Mouse (Mus musculus) CD8-positive naive resting alpha-beta T cell, adult 2 months (primary cell): ENCODE results near the gene Atp2c2.

Experiments
- DNase-seq, 2 experiments: peaks; one replicate each; pipeline ENCODE4 v3.0.0; 2022; ENCODE audit warnings: low read depth in 2 of 2, low spot score in 2 of 2

The Atp2c2 gene

DNA sequence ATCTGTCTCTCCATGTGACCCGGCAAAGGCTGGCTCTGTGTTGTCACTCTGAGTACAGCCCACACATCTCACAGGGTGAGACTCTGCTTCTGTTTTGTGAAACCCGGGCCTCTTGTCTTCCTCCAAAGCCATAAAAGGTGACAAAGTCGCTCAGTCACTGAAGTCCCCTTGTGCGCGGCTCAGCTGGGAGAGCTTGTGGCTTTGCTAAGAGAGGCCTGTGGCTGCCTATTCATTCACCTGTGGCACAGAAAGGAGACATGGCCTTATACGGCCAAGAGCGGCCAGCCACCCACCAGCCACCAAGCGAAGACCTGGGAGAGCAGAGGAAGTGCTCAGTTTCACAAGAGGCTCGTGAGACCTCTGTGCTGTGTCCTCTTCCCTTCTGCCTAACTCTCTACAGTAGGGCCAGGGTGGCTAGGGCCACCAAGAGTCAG is 84.3 kb downstream of the Atp2c2 start:
- DNase-seq: peak; percentile 62 to 68

DNA sequence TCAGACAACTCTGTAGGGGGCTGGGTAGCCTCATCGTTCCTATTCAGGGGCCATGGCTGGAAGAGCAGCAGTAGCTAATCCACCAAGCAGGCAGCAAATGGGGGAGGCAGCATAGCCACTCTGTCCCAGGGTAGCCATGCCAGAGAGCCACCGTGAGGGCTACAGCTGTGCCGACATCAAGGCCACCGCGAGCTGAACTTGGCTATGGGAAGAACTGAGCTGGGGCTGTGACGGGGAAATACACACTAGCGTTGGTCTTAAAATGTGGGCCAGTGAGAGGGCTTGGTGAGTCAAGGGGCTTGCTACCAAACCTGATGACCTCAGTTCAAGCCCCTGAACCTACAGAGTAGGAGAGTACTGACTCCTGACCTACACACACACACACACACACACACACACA is 84.9 kb downstream of the Atp2c2 start:
- DNase-seq: no peak

DNA sequence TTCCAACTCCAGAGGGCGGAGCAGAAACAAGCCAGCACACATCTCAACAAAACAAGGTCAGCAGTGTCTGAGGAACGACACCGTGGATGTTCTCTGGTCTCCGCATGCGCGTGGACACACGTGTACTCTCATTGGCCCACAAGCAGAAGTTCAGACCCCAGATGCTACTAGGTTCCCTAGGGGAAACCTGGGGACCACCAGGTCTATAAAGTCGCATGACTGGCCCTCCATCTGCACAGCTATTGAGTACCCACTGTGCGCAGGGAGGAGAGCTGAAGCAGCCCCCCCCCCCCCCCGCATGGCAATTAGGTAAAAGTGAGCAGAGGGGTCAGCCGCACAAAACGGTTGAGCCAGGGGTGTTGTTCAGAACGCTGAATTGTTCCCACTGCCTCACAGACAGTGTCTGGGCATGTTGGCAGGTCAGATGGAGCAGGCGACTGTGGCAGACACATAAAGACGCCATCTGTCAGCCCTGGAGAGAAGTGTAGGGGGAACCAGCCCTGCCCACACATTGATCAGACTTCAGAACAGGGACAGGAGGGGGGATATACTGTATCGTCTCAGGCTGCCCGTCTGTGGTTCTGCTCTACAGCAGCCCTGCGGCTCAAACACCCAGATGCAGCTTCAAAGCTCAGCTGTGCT is 86.1 kb downstream of the Atp2c2 start:
- DNase-seq: no peak

DNA sequence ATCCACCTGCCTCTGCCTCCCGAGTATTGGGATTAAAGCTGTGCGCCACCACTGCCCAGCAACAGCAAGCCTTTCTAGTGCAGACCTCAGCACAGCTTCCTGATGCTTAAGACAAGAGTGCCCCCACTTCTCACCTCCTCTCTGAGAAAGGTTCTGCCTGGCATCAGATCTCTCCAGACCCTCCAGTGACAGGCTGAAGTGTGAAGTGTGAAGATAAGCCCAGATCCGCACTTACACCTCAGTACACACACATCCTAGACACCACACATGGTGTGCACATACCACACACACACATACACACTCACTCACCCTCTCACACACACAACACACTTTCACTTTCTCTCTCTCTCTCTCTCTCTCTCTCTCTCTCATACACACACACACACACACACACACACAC is 87.1 kb downstream of the Atp2c2 start:
- DNase-seq: no peak

DNA sequence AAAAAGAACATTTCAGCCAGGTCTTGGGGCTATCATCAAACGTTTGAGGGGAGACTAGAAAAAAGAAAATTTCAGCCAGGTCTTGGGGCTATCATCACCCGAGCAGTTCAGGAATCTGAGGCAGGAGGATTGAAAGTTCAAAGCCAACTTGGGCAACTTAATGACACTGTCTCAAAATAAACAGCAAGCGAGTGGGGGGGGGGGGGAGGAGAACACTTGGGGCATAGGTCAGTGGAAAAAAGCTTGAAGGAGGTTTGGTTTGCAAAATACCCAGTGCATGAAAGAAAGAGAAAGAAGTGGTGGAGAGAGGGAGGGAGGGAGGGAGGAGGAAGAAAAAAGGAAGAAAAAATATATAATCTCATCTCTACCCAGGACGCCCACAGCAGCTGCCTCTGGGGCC is 87.5 kb downstream of the Atp2c2 start:
- no peak for DNase-seq

DNA sequence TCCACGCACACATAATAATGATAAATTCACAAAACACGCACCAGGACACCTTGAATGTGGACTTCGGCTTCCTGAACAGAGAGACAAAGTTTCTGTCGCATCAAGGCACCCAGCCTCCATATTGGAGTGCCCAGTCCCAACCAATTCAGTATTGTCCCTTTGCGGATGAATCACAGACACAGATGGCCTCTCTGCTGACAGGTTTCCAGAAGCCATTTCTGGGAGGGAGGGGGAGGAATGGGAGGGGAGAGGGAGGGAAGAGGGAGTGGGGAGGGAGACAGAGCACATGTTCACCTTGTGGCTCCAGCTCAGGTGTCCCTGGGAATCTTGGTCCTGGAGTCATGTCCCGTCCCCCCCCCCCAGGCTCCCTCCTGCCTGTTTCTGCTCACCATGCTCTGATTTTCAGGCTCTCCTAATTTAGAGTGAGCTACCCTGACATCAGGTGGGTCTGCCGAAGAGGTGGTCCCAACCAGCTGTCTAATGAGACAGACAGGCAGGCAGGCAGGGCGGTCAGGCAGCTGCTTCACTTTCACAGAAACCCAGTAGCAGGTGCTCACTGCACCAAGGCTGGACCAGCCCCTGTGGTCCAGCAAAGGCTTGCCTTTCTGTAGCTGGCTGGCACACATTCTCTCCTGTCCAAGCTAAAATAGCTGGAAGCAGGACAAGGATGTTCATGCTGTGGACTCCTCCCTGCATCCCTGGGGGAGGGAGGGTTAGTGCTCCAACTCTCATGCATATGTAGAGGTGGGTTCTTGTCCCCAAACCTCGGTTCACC is 89.0 kb downstream of the Atp2c2 start:
- DNase-seq: no peak

DNA sequence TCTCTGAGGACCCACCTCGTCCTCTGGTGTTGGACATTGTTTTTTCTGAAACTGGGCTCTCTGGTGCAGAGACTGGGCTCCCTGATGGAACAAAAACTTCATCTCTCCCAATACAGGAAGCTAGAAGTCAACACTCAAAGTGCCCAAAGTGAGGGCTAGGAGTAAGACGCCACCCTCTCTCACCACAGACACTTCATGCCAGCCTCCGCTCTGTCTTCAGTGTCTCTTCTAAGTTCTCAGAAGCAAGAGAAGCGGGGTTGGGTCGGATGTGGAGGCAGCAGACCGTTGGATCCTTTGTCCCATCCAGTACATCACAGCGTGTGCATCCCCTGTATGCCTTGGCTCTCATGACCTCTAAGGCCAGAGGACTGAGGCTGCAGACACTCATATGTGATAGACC is 89.8 kb downstream of the Atp2c2 start:
- peak in 1 of 2 experiments; percentile 35 for DNase-seq

DNA sequence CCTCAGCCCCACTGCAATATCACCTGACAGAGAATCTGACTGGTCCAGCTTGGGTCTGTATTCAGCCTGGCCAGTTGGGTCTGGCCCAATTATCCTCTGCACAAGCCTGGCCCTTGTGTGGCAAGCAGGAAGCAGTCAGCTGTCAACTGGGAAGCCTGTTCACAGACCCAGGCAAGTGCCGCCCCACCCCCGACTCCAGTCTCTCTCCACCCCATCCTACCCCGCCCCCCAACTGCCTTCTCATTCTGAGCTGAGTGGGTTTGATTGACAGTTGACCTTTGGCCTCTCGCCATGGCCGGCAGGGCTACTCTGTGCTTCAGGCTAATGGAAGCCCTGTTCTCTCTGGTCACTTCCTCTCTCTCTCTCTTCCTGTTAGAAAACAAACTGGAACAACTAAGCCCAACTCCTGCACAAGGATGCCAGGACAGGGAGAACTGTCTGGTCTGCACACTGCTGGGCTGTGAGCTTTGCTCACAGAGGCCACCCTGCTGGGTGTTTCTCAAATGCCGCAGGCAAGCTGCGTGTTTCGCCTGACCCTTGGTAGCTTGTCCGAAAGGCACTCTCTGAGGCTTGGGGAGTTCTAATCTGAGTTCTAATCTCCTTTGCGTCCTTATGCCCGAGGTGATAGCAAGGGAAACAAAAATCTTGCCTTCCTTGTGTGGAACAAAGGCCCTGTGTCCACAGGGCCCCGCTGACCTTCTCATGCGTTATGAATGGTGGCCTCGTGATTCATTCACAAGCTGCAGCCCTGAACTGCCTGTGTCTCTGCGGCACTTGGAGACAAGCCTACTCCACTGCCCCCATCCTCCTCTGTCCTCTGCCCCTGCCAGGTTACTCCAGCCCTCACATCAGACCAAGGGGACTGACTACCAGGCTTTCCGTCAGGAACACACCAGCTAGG is 92.2 kb downstream of the Atp2c2 start:
- DNase-seq: no peak

DNA sequence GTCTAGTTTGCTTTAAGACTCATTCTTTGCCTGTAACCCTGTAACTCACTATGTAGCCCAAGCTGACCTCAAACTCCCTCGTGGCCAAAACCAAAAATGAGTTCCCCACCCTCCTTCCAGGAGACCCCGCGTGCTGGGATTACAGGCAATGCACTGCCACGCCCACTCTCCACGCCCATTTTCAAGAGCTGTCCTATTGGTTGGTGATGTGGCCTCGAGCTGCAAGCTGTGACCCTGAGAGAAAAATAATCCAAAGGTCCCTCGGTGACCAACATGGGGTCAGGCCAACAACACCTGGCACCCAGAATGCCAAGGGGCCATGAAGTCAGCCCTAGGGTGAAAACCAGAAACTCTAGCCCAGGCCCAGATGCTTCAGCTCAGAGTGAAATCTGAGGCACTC is 94.9 kb downstream of the Atp2c2 start:
- no peak for DNase-seq

DNA sequence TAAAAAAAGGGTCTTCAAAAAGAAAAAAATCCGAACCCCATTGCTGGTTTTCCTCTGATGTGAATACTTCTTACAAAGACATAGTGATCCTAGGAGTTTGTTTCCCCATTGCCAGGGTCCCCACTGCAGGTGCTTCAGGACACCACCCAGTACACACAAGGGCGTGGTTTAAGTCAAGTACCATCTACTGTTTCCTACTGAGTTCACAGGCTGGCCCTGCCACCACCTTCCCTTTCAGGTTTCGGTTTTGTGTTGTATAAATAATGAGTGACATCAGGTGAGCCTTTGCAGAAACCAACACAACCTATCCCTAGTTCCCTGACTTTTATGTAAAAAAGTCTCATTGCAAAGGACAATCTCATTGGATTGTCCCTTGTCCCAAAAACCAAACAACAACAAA is 95.8 kb downstream of the Atp2c2 start:
- no peak for DNase-seq

DNA sequence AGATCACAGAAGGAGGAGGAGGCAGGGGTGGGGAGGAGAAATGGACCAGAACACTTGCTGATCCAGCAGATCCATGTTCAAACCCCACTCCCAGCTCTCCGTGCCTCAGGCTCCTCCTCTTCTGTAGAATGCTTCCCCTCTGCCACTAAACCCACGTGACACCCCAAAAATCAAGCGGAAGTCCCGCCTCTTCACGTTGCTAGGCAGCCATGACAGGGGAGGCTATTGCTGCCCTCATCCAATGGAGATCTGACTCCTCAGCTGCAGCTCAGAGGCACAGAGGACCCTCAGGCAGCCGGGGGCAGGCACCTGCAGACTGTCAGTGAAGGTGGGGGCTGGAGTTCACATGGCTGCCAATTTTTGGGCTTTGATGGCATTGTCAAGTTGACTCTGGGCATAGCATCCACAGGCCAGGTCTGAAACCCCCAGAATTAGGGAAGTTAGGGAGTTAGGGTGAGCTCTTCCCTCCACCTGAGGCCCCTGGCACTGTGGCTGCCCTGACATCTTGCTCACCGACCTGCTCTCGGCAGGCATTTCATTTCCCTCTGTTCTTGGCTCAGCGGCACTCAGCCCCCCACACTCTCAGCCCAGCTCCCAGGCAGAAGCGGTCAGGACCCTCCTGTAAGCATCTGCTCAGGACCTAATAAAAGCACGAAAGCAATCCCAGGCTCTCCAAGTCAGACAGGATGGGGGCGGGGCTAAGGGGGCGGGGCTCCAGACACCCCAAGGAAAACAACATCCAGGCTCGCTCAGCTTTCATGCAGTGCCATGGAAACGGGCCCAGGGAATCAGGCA is 98.6 kb downstream of the Atp2c2 start:
- DNase-seq: peak; percentile 53 to 75

DNA sequence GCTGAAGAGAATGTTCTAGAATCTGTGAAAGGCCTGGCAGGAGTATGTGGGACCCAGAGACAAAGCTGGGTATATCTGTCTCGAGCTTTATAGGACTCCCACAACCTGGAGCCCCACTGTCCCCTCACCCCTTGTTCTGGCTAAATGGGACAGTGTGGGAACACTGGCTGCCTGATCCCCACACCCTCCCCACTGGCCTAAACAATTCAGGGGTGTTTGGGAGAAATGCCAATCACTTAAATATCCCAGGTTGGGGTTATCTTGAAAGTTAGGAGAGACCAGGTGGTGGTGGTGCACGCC is 99.1 kb downstream of the Atp2c2 start:
- DNase-seq: no peak

DNA sequence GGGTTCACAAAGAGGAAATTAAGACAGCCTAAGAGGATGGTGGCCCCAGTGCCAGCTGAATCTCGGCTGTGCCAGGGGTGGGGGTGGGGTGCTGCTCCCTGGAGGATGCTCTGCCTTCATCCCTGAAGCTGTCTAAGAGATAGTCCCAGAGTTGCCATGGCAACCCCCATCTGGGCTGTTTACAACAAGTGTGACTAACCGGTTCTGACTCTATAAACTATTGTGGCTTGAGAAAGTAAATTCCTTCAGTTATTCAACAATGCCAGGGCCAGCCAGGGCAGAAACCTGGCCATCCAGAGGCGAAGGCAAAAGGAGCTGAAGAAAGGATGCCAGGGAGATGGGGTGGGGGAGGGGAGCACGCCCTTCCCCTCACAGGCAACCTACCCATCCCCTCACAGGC is 101.4 kb downstream of the Atp2c2 start:
- DNase-seq: no peak

DNA sequence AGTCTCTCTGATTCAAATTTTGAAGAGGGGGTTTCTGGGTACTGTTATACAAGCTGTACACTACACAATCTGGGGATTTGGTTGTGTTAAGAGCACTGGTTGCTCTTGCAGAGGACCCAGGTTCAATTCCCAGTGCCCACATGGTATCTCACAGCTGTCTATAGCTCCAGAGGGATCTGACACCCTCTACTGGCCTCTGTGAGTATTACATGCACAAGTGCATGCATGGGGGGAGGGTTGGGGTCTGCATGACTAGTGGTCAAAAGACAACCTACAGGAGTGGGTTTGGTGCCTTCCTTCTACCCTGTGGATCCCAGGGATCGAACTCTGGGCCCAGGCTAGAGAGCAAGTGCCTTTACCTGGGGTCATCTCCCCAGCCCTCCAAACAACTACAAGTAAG is 102.8 kb downstream of the Atp2c2 start:
- DNase-seq: no peak

DNA sequence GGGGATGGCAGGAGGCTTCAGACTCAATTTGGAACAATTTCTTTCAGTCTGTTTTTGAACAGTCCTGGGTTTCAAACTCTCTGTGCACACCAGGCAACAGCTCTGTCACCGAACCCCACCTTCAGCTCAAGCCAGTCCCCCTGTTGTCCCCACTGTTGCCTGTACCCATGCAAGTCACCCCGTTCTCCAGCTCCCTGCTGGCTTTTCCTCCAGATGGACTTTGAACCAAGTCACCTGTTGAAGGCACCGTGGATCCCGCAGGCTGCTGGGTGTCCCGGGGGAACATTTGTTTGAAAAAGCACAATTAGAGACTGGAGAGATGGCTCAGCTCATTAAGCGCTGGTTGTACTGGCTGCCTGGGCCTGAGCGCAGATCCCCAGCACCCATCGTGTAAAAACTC is 105.5 kb downstream of the Atp2c2 start:
- DNase-seq: no peak

DNA sequence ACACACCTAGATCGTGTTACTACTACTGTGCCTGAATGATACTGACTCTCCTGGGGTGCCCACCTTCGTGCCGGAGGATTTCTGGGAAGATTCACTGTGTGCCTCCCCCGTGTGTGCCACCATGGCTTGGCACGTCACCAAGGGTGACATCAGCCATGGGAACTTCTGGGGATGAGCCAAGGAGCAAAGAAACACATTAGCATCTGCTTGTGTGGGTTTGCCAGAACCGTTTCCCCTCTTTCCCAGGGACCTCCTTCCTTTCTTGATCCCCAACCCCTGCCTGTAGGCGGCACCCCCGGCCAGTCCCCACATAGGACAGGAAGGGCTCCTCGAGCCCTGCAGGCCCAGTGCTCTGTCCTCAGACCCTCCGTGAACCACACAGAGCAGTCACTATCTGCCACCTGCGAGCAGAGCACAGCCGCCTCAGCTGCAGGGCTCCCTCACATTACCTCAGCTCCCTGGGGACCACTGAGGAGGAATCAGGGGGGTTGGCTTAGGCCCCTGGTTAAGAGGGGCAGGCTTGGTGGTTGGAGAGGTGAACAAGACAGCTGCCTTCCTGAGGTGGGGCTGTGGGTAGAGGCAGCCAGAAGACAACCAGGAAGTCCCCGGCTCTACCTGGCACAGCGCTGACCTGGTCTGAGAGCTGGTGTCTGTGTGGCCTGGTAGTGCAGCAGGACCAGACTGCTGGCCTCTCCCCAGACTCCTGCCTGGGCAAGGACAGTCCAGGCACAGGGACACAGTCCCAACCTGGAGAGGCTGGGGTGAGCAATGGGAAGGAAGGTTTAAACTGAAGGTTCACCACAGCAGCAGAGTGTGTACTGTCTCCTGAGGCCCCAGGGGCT is 106.8 kb downstream of the Atp2c2 start:
- no peak for DNase-seq
